Mouse (Mus musculus) duodenum, adult 2 months (tissue): ENCODE data around the gene Olfr1322. TPM values are rescaled to one million over a fixed set of nuclear protein-coding genes. Genes with fewer than 3 reads are reported as not detected.

Experiments used
- polyA plus RNA-seq: library from polyadenylated mRNA; depleted of rRNA; stranded (reverse); fragments of >200 nt; gene quantifications from 2 replicates; pipeline ENCODE4 v1.2.3, GENCODE M21; 2012; ENCODE audit warnings: low replicate concordance; rRNA removed

Olfr1322 gene
- polyA plus RNA-seq = not detected in 2 replicates

GRCm38 (mm10) chrX:49891383-49891782 is at the start of gene Olfr1322:
TSS of gene Olfr1322 (minus strand) at chrX:49891483.

Other genes with a start within 250 kb of the Olfr1322 start
- not detected in 2 replicates for gene Olfr1320, start 219.2 kb downstream of the Olfr1322 start, polyA plus RNA-seq
- not detected in 2 replicates for gene Olfr1321, start 156.4 kb downstream of the Olfr1322 start, polyA plus RNA-seq
- gene Igsf1, start 93.7 kb downstream of the Olfr1322 start, polyA plus RNA-seq = not detected in 2 replicates
- not detected in 2 replicates for gene Olfr1323, start 127.9 kb upstream of the Olfr1322 start, polyA plus RNA-seq